Mouse (Mus musculus) liver, postnatal 0 days (tissue): ENCODE data around the gene Fbxl18.

Experiments used
- CTCF ChIP-seq: sonication (generic); IDR thresholded peaks from 2 replicates; pipeline ENCODE4 v1.5.1; 2016; ENCODE audit warnings: antibody characterized with exemption, low read depth
- EP300 ChIP-seq: IDR thresholded peaks from 2 replicates; pipeline ENCODE4 v1.6.1; 2016; ENCODE audit warnings: antibody characterized with exemption, low read depth, mild to moderate bottlenecking

DNA sequence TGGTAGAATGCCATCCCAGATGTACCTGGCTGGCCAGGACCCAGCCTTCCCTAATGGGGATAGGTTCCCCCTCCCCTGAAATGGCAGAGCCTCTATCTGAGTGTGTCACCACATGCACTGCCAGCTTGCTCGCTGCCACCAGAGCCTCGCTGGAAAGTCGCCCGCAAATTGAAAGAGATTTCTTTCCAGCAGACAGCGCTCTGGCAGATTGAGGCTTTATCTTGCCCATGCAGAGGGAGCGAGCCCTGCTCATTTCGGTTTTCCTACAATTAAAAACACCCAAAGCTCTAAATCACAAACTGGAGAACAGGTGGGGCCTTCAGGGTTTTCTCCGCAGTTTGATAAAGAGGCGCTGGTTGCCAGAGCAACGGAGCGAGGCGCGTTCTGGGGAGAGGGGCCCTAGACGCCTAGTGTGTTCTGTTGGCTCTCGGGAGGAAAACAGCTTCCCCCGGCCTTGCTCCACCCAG, 37.4 kb downstream of the Fbxl18 start:
- TF ChIP-seq CTCF (no peak), EP300 (no peak)
